Mouse (Mus musculus) stomach, embryonic 15.5 days (tissue): ENCODE data around the gene Hmgcl. TPM values are rescaled to one million over a fixed set of nuclear protein-coding genes. Genes with fewer than 3 reads are reported as not detected.

Experiments
- ATAC-seq: fragments of 200-750 bp; cut with Nextera tagmentation; 2 replicates; pipeline ENCODE4 v1.8.0; 2017; ENCODE audit warnings: low read depth, moderate number of reproducible peaks, moderate TSS enrichment; ENCODE audit not compliant: insufficient read depth, low FRiP score
- H3K27ac ChIP-seq: fragments of 300-500 bp; sonication (generic); 2 replicates; pipeline ENCODE4 v1.5.1; 2015; ENCODE audit warnings: mild to moderate bottlenecking, inconsistent platforms
- H3K27me3 ChIP-seq: fragments of 300-500 bp; sonication (generic); replicated peaks from 2 replicates; pipeline ENCODE4 v1.6.1; 2015; ENCODE audit warnings: inconsistent platforms
- H3K36me3 ChIP-seq: fragments of 300-500 bp; sonication (generic); 2 replicates; pipeline ENCODE4 v1.6.1; 2015; ENCODE audit warnings: inconsistent platforms
- H3K4me1 ChIP-seq: fragments of 300-500 bp; sonication (generic); 2 replicates; pipeline ENCODE4 v1.6.1; 2015; ENCODE audit warnings: inconsistent platforms
- H3K4me2 ChIP-seq: fragments of 300-500 bp; sonication (generic); 2 replicates; pipeline ENCODE4 v1.6.1; 2015; ENCODE audit warnings: mild to moderate bottlenecking, inconsistent platforms
- H3K4me3 ChIP-seq: fragments of 300-500 bp; sonication (generic); replicated peaks from 2 replicates; pipeline ENCODE4 v1.5.1; 2015; ENCODE audit warnings: inconsistent platforms
- H3K9ac ChIP-seq: fragments of 300-500 bp; sonication (generic); 2 replicates; pipeline ENCODE4 v1.6.1; 2015; ENCODE audit warnings: inconsistent platforms
- H3K9me3 ChIP-seq: fragments of 300-500 bp; sonication (generic); 2 replicates; pipeline ENCODE4 v1.6.1; 2016; ENCODE audit warnings: inconsistent platforms
- WGBS: fragments of 180-500 bp; shearing (Covaris S2); methylation state at CpG from one replicate; pipeline ENCODE4 v1.1.7; 2015; 5-methylcytosine and 5-hydroxymethylcytosine counted together
- polyA plus RNA-seq: library from polyadenylated mRNA; unstranded; fragments of >200 nt; fragmentation: Nextera tagmentation; extraction: Ambion mirVana; gene quantifications from 2 replicates; pipeline ENCODE4 v1.2.1, GENCODE M21; 2015

Hmgcl gene
- polyA plus RNA-seq, 1 experiment from 2014 or later = 90.4 TPM

GRCm38 (mm10) chr4:135949475-135949874 lies 3.2 kb downstream of the Hmgcl start:
- Histone ChIP-seq H3K4me3 (no peak overlapping the region), H3K9me3 (no peaks in the 10 kb centered on the region), H3K4me1 (peaks cover 14% of the 10 kb centered on the region), H3K36me3 (peaks cover 14% of the 10 kb centered on the region), H3K27me3 (no peaks in the 10 kb centered on the region), H3K27ac (no peak overlapping the region), H3K9ac (no peak overlapping the region), H3K4me2 (no peak overlapping the region)
- ATAC-seq = no peak
- WGBS = 79% methylated on average over 10 of the region's 10 CpGs

- H3K4me3 ChIP-seq = no peak overlapping the region
- no peak overlapping the region for H3K4me2 ChIP-seq
- H3K4me1 ChIP-seq = peaks cover 14% of the 10 kb centered on the region
- no peaks in the 10 kb centered on the region for H3K9me3 ChIP-seq
- H3K9ac ChIP-seq = no peak overlapping the region
- peaks cover 14% of the 10 kb centered on the region for H3K36me3 ChIP-seq
- H3K27me3 ChIP-seq = no peaks in the 10 kb centered on the region
- no peak for ATAC-seq
- WGBS = 46% methylated on average over 6 of the region's 6 CpGs
- no peak overlapping the region for H3K27ac ChIP-seq
Measured at GRCm38 (mm10) chr4:135949911-135950310, 3.7 kb downstream of the Hmgcl start.

- Histone ChIP-seq H3K9me3 (no peaks in the 10 kb centered on the region), H3K27ac (no peak overlapping the region), H3K4me1 (peaks cover 14% of the 10 kb centered on the region), H3K9ac (no peak overlapping the region), H3K4me3 (no peak overlapping the region), H3K36me3 (peaks cover 14% of the 10 kb centered on the region), H3K27me3 (no peaks in the 10 kb centered on the region), H3K4me2 (no peak overlapping the region)
- ATAC-seq = no peak
- 77% methylated on average over 6 of the region's 6 CpGs for WGBS
Measured at GRCm38 (mm10) chr4:135950365-135950764, 4.1 kb downstream of the Hmgcl start.

- Histone ChIP-seq H3K27me3 (no peaks in the 10 kb centered on the region), H3K9me3 (no peaks in the 10 kb centered on the region), H3K4me3 (no peak overlapping the region), H3K4me2 (no peak overlapping the region), H3K4me1 (peaks cover 9% of the 10 kb centered on the region), H3K9ac (no peak overlapping the region), H3K27ac (no peak overlapping the region), H3K36me3 (peaks cover 16% of the 10 kb centered on the region)
- 94% methylated on average over 3 of the region's 3 CpGs for WGBS
- ATAC-seq = no peak
Measured at GRCm38 (mm10) chr4:135951505-135951904, 5.3 kb downstream of the Hmgcl start.

GRCm38 (mm10) chr4:135953179-135953578 lies 6.9 kb downstream of the Hmgcl start:
- H3K27me3 ChIP-seq = no peaks in the 10 kb centered on the region
- no peak overlapping the region for H3K27ac ChIP-seq
- H3K4me3 ChIP-seq = no peak overlapping the region
- no peak for ATAC-seq
- no peaks in the 10 kb centered on the region for H3K9me3 ChIP-seq
- no peak overlapping the region for H3K4me2 ChIP-seq
- 76% methylated on average over 3 of the region's 3 CpGs for WGBS
- peaks cover 6% of the 10 kb centered on the region; the same call in 1 of the 2 replicates for H3K4me1 ChIP-seq
- H3K36me3 ChIP-seq = peaks cover 20% of the 10 kb centered on the region
- no peak overlapping the region for H3K9ac ChIP-seq

GRCm38 (mm10) chr4:135954241-135954640 lies 8.0 kb downstream of the Hmgcl start:
- Histone ChIP-seq H3K9ac (no peak overlapping the region), H3K27ac (no peak overlapping the region), H3K27me3 (no peaks in the 10 kb centered on the region), H3K4me2 (no peak overlapping the region), H3K4me1 (peaks cover 6% of the 10 kb centered on the region; the same call in 1 of the 2 replicates), H3K36me3 (peaks cover 24% of the 10 kb centered on the region), H3K9me3 (no peaks in the 10 kb centered on the region), H3K4me3 (no peak overlapping the region)
- no peak for ATAC-seq
- WGBS = 20% methylated on average over 2 of the region's 2 CpGs

GRCm38 (mm10) chr4:135955886-135956285 lies 9.6 kb downstream of the Hmgcl start:
- H3K4me1 ChIP-seq = no peaks in the 10 kb centered on the region
- no peak for ATAC-seq
- H3K4me3 ChIP-seq = no peak overlapping the region
- WGBS = 80% methylated on average over 9 of the region's 9 CpGs
- H3K9ac ChIP-seq = no peak overlapping the region
- H3K4me2 ChIP-seq = no peak overlapping the region
- H3K36me3 ChIP-seq = peaks cover 28% of the 10 kb centered on the region
- H3K9me3 ChIP-seq = no peaks in the 10 kb centered on the region
- H3K27me3 ChIP-seq = no peaks in the 10 kb centered on the region
- H3K27ac ChIP-seq = no peak overlapping the region

GRCm38 (mm10) chr4:135958354-135958753 lies 12.1 kb downstream of the Hmgcl start:
- Histone ChIP-seq H3K4me3 (no peak overlapping the region), H3K27me3 (no peaks in the 10 kb centered on the region), H3K4me2 (no peak overlapping the region), H3K27ac (peak overlapping the region; percentile 55; the same call in 1 of the 2 replicates), H3K9ac (no peak overlapping the region), H3K4me1 (peaks cover 6% of the 10 kb centered on the region; the same call in 1 of the 2 replicates), H3K36me3 (peaks cover 14% of the 10 kb centered on the region), H3K9me3 (no peaks in the 10 kb centered on the region)
- ATAC-seq = peak; percentile 16; the same call in 1 of the 2 replicates
- 52% methylated on average over 8 of the region's 8 CpGs for WGBS

GRCm38 (mm10) chr4:135960717-135961116 lies 14.5 kb downstream of the Hmgcl start:
- Histone ChIP-seq H3K27me3 (no peaks in the 10 kb centered on the region), H3K27ac (no peak overlapping the region), H3K4me2 (no peak overlapping the region), H3K9me3 (no peaks in the 10 kb centered on the region), H3K4me3 (no peak overlapping the region), H3K9ac (no peak overlapping the region), H3K36me3 (peaks cover 16% of the 10 kb centered on the region), H3K4me1 (peaks cover 15% of the 10 kb centered on the region)
- 28% methylated on average over 5 of the region's 5 CpGs for WGBS
- no peak for ATAC-seq

GRCm38 (mm10) chr4:135961709-135962108 lies 15.5 kb downstream of the Hmgcl start:
- ATAC-seq = no peak
- no peak overlapping the region for H3K27ac ChIP-seq
- H3K4me2 ChIP-seq = no peak overlapping the region
- H3K9ac ChIP-seq = no peak overlapping the region
- H3K4me3 ChIP-seq = no peak overlapping the region
- H3K36me3 ChIP-seq = peaks cover 19% of the 10 kb centered on the region
- peaks cover 15% of the 10 kb centered on the region for H3K4me1 ChIP-seq
- no peaks in the 10 kb centered on the region for H3K9me3 ChIP-seq
- no peaks in the 10 kb centered on the region for H3K27me3 ChIP-seq
- 86% methylated on average over 5 of the region's 5 CpGs for WGBS

- Histone ChIP-seq H3K4me2 (no peak overlapping the region), H3K4me1 (peaks cover 15% of the 10 kb centered on the region), H3K36me3 (peaks cover 23% of the 10 kb centered on the region), H3K4me3 (no peak overlapping the region), H3K27ac (no peak overlapping the region), H3K9me3 (no peaks in the 10 kb centered on the region), H3K9ac (no peak overlapping the region), H3K27me3 (no peaks in the 10 kb centered on the region)
- ATAC-seq = no peak
- 87% methylated on average over 7 of the region's 7 CpGs for WGBS
Measured at GRCm38 (mm10) chr4:135962198-135962597, 15.9 kb downstream of the Hmgcl start.

- Histone ChIP-seq H3K27ac (peak overlapping the region; percentile 91), H3K9ac (peak overlapping the region; percentile 78), H3K27me3 (no peaks in the 10 kb centered on the region), H3K9me3 (no peaks in the 10 kb centered on the region), H3K4me3 (peak overlapping the region; percentile 75), H3K36me3 (peaks cover 30% of the 10 kb centered on the region), H3K4me1 (peaks cover 15% of the 10 kb centered on the region), H3K4me2 (peak overlapping the region; percentile 90)
- ATAC-seq = no peak
- WGBS = 6% methylated on average over 15 of the region's 15 CpGs
Measured at GRCm38 (mm10) chr4:135962946-135963345, 16.7 kb downstream of the Hmgcl start.
